Mouse (Mus musculus) forelimb bud, embryonic 11.5 days (tissue): ENCODE measurements around the gene Tacc2.
"Not testable (repeated sequence)": the region's sequence is repeated elsewhere in the genome, so short reads cannot be mapped to it uniquely, and the experiment has no call there.

Experiments
- DNase-seq: peaks from one replicate; pipeline ENCODE4 v3.0.0-alpha.2; 2012; ENCODE audit warnings: low read depth, low spot score

The Tacc2 gene

DNA sequence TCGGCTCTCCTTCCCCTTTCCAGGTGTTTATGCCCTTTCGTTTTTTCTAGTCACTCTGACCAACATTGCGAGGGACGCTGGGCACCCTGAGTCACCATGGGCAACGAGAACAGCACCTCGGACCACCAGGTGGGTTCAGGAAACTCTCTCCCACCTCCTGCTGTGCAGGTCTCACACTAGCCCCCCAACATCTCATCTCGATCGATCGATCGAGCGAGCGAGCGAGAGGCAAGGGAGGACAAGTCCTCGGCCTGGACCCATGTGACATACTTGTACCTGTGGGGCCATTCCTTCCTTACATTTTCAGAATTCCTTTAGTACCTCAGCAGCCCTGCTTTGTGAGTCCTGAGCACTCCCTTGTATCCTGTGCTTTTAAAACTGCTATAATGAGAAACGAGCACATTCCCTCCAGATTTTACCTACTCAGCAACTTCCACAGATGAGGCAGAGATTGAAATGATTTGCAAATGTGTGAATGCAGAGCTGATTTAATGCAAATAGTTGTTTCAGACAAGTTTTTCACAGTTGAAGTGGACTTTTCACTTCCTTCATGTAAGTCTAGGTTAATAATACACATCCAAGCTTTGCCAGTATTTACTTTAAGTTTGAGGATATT, at the start of gene Tacc2:
Gene Tacc2 (plus strand): TSS at position 51 of the 616 bp plus-strand sequence.
- DNase-seq = peak; percentile 9

DNA sequence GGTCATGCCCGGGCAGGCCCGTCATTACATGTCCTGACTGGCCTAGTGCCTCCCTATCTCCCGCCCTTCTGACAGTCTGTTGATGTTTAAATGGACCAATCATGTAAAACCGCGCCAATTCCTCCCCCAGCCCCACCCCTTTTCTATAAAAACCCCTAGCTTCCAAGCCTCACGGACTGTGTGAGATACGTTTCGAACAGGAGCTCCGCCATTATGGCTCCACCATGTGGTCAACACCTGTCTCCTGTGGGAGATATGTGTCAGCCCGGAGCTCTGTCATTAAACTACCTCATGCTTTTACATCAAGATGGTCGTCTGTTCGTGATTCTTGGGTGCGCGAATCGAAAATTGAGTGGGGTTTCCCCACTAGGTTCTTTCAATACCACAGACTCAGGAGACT, 46.1 kb upstream of the Tacc2 start:
- DNase-seq = not testable (repeated sequence)

DNA sequence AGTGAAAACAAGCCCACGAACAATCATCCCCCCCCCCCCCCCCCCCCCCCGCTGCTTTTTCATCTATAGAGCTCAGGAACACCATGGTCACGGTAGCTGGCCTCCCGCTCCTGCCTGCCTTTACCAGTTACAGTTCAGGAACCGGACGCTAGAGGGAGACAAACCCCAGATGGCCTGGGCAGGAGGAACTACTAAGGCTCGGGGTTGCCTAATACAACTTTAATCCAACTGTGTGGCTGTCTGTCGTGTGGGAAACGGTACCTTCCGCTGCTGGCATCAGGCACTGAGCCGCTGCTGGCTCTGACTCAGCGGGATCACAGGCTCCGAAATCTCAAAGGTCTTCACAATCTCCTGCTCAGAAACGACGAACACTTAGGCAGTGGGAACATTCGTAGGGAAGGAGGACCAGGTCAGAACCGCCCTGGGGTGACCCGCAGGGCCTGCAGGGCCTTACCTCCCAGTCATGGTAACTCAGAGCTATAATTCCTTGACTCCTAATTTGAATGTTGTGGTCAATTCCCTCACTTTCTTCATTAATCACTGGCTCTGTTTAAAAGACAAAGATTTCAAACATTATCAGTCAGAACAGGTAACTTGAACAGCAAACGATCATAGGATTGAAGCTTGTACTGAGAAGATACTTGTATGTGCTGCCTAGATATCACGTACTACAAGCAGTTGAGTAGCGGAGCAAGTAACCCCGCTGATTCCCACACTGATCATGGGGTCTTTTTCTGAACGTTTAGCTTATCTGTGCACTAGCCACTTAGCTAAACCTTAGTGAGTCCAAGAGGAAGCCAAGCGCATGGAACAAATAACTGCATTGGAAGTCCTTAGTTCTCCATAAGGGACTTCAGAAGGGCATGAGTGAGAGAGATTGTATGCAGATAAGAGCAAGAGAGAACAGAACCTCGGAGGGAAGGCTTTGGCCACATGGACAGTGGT, 43.6 kb upstream of the Tacc2 start:
- DNase-seq = peak; percentile 86

DNA sequence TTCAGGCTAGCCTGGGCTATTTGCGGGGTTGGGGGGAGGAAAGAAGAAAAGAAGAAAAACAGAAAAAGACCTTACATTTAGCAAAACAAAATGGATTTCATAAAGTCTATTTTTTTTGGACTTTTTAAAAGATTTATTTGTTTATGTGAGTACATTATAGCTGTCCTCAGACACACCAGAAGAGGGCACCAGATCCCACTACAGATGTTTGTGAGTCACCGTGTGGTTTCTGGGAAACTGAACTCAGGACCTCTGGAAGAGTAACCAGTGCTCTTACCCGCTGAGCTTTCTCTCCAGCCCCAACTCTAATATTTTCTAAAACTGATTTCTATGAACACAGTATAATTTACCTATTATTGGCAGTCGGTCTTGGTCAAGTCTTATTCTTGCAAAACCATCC, 42.1 kb upstream of the Tacc2 start:
- no peak for DNase-seq

DNA sequence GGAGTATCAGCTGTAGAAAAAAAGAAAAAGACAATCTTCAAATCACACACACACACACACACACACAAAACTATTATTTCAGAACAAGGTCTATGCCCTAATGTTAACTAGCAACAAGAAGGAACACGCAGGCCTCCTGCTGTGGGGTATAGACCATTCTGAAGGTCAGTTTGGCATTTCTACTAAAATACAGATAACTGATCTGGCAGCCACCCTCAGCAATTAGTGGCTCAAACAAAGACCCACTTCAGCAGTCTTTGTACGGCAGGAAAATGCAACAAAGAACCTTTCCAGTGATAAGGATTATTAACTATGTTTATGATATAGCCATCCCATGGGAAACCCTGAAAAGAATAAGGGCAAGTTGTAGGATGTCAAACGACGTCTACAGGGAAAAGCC, 40.2 kb upstream of the Tacc2 start:
- DNase-seq = no peak

DNA sequence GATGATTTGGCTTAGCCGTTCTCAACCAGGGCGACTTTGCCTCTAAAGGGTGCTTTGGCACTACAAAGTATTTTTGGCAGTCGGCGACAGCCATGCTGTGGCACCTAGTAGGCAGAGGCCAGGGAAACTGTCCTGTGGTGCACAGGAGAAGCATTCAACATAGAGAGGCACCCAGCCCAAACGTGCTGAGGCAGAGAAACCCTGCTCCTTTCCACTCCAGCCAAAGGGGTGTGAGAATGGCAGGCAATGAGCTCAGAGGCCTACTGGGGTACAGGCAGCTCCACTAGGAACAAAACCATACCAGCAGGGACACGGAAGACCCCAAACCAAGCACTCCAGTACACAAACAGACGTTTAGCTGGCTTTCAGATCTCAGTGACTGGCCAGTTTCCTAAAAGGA, 37.1 kb upstream of the Tacc2 start:
- no peak for DNase-seq

DNA sequence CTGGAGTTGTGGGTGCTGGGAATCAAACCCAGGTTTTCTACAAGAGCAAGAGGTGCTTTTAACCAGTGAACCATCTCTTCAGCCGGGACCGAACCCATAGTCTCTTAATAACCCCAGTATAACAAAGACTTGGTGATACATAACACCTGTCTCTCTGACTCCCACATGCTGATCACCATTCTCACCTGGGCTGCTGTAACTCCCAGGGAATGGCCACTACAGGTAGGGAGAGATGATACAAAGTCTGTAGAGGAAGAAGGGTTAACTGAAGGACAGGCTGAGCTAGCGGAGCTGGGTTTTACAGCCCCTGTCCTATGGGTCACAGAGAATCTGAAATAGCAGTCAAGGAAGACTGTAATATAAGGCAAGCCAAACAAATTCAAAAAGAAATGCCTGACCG, 34.1 kb upstream of the Tacc2 start:
- no peak for DNase-seq

DNA sequence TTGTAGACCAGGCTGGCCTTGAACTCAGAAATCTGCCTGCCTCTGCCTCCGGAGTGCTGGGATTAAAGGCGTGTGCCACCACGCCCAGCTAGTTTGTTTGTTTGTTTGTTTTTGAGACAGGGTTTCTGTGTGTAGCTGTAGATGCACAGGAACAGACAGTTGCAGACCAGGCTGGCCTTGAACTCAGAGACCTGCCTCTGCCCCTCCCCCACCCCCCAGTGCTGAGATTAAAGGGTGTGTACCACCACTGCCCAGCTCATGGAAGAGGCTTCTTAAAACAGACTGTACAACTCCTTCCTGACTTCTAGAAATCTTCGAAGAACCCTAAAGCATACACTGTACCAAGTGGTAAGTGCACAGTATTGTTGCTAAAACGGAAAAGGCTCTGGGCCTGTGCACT, 31.8 kb upstream of the Tacc2 start:
- DNase-seq = no peak

DNA sequence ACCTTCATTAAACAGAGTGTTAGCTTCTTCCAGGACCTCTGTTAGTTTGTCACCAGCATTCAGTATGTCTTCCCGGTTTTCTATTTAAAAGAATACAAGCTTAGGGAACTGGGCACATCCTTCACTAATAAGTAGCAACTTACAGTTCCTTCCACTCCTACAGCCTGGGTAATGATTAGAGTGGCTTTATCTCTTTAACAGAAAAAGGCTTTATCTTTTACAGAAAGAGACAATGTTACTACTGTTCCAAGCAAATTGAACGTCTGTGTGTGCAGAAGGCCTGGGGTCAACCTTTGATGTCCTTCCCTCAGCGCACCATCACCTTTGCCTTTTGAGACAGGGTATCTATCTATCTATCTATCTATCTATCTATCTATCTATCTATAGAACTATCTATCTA, 31.3 kb upstream of the Tacc2 start:
- DNase-seq = no peak

DNA sequence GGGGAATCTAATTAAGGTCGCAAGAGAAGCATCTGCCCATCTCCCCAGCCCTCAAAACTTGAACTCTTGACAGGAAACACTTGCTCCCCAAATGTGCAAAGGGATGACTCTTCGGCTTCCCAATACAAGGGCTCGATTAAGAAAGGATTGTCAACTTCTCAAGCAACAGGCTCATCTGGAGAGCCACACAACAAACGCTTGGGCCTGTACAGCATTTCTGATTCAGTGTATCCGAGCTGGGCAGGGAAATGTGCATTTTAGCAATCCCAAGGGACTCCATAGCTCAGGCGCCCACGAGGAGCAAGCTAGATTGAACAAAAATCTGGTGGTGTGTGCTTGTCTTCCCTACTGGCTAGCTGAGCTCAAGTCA, 30.8 kb upstream of the Tacc2 start:
- no peak for DNase-seq

DNA sequence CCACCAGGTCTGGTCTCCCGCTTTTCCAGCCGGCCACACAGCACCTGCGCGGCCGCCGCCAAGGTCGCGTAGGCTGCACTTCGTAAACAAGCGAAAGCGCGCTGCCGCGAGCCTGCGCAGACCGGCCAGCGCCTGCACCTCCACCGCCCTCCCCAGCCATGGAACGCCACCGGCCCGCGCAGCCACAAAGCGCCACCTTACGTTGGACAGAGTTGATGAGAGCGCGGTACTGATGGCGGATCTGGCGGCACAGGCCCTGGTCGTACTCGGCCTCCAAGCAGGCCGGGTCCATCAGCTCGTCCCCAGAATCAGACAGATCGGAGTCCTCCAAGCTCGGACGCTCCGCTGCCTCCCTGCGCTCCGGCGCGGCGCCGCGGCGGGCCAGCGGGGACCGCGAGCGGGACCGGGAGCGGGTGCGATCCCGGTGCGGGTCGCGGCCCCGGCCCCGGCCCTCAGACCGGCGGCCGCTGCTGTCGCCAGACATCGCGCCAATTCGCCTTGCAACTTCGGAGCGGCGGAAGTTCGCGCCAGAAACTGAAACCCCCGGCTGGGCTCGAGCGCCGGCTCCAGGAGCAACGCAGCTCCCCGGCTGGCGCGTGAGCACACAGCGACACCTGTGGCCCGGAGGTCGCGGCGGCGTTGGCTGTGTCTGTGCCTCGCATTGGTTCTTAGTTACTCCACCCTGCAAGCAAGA, 30.3 kb upstream of the Tacc2 start:
- DNase-seq = peak; percentile 91

DNA sequence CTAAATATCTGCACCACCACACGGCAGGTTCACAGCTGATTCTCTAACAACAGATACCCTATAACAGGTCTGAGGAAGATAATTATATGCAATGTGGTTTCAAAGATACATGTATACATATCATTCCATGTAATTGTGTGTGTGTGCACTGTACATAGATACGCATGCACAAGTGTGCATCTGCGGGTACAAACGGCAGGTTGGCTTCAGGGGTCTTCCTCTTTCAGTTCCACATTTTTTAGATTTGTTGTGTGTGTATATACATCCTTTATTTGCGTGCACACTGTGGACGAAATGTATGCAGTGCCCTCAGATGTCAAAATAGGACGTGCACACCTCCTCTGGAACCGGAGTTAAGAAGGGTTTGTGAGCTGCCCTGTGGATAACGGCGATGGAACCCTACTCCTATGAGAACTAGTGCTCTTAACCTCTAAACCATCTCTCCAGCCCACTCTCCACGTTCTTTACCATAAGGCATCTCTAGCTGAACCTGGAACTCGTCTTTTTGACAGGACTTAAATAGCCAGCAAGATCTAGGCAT, 29.5 kb upstream of the Tacc2 start:
- DNase-seq = no peak

DNA sequence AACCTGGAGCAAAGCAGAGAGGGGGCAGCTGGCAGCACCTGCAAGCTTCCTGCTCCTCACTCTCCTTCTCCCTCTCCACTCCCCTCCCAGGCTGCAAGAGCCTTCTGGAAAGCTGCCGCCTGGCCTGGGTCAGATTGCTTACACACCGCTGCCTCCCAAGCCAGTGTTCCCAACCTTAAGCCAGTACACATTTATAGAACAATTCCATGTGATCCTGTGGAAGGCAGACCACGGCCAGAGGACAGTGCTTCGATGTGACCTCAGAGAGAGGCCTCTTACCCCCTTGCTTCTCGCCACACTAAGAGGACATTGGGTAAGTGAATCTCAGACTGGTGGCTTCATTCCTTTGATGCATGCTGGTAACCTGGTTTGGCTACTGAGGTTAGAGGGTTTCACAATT, 24.5 kb upstream of the Tacc2 start:
- no peak for DNase-seq

DNA sequence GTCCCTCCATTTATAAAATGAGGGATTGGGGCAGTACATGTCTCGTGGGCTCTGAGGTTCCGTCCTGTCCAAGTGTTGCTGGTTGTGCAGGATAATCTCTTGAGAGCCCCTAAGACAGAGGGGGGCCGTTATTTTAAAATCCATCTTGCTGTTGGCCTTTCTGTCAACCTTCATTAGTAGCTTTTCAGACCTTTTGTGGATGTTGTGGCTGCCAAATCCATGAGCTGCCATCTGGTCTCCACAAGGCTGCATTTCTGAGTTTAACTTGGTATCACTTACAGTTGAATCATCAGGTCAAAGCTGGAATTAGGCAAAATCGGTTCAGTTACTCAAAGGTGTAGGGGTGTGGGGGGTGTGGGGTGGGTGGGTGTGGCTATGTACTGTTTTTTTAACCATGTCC, 23.9 kb upstream of the Tacc2 start:
- no peak for DNase-seq

DNA sequence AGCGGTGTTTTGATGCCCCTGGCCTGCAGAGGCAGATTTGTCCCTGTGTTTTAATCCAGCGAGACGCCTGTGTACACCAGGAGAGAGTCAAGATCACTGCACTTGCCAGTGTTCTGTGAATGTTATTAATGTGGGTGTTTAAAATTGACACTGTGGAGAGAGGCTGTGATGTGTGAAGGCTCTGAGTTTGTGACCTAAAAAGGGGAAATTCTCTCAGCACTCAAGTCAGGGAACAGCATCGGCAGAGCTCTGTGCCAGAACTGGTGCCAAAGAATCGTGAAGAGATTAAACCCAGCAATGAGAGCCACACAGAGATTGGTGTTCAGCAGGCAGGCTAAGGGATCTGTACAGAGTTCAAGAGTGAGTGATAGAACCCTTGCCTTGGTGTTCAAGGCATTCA, 21.6 kb upstream of the Tacc2 start:
- DNase-seq = no peak

DNA sequence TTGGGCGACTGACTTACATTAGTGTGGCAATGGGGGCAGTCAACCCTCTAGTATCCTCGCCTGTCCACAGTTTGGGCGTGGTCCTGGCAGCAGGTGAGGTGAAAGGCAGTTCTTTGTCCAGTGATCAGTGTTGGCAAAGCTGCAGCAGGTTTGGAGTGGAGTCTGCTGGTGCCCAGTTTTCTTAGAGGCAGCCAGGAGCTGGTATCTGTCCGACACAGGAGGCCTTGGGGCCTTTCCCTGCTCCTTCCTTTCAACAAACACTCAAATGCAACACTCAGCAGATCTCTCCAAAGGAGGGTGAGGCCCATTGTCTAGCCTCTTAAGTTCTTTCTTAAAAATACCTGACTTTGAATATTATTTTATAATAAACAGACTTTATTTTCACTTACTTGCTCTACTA, 18.6 kb upstream of the Tacc2 start:
- DNase-seq = no peak

DNA sequence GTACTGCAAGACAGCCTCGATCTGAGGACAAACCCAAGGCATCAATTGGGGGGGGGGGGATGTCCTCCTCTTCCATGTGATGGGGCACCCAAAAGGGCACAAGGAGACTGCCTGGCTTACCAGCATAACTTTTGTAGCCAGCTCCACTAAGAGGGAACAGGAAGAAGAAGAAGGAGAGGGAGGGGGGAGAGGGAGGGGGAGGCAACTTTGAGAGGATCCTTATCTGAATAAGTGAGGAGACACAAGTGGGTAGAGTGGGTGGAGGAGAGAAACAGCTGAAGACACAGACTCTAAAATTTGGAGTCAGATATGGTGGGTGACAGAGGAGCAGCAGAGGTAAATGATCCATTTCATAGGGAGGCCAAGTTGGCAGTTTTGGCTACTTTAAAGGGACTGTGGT, 16.3 kb upstream of the Tacc2 start:
- DNase-seq = no peak

DNA sequence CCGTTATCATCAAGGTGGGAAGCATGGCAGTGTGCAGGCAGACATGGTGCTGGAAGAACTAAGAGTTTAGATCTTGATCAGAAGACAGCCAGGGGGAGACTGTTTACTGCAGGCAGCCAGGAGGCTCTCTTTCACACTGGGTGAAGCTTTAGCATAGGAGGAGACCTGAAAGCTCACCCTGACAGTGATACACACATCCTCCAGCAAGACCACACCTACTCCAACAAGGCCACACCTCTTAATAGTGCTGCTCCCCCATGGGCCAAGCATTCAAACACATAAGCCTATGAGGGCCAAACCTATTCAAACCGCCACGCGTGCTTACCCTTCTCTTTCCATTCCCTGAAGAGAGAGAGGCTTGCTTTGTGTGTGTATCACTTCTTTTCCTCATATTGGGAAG, 14.0 kb upstream of the Tacc2 start:
- DNase-seq = no peak

DNA sequence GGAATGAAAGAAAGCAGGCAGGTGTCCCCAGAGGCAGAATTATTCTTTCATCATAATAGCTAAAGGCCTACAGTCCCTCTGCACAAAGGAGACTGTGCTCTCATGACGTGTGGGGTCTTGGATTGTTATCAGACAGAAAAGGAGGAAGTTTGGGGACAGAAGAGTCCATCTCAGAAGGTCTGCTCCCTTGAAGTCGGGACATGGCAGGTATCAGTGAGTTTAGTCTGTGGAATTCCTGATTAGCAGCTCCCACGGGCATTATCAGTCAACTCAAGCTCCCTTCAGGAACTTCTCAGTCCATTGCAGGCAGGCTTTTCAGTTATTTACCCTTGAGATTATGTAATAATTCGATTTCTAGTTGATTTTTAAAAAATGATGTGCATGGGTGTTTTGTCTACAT, 13.4 kb upstream of the Tacc2 start:
- DNase-seq = no peak

DNA sequence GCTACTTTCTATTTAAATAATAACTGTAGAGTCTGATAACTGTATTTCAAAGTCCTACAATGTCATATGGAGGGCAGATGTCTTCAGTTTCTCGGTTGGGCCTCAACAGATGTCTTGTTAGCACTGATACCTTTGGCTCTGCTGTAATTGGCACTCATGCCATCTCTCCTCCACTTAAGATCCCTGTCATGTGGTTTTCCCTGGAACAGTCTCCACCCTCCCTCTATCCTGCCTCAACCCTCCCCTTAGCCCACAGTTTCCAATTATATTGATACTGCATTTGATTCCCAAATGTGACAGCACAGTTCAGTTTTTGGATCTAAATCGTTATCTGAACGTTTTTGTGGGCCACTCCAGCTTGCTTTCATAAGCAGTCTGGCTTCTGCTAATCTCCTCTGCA, 12.6 kb upstream of the Tacc2 start:
- no peak for DNase-seq

DNA sequence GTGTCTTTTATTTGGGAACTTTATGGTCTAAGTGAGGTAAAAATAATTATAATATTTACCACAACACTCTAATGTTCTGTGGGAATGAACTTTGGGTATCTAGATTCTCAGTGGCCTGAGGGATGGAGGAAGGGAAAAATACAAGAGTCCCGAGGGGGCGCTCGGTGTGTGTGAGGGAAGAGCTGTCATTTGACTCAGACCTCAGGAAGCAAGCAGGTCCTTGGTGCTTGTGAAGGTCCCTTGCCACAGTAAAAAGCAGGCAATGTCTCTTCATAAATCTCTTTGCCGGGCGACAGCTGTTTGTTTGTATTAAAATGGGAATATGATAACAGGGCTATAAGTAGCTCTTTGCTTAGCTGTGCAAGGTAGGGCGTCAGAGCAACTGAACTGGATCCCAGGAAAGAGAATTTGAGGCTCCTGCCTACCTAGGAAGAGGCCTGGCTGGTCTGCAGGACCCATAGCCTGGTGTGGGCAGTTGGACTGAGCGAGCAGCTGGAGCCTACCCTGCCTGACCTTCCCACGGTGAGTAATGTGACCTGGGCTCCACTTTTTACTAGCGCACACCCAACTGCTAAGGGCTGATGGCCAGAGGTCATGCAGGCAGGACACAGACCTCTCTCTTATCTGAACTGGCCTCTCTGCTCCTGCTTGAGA, 8.3 kb upstream of the Tacc2 start:
- no peak for DNase-seq

DNA sequence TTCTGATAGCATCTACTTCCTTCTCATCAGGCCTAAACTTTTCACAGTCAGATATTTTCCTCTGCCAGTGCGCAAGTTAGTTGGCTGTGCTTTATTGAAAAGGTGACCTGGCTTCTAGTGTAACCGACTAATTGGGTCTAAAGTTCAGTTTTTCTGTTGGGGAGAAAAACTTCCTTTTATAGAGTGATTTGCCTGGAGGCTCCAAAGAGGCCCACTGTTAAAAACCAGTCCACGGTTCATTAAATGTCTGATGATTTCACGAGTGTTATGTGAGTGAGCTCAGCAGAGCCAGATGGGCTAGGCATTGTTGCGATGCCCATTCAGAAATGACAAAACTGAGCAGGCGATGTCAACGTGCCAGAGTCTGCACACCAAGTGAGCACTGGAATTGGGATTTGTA, 6.8 kb upstream of the Tacc2 start:
- DNase-seq = peak; percentile 43
